Mouse (Mus musculus): ENCODE results near the gene Med16. TPM values are rescaled to one million over a fixed set of nuclear protein-coding genes. Genes with fewer than 3 reads are reported as not detected.

Med16 gene
- total RNA-seq, 1 experiment from 2014 or later: 19.3 TPM

DNA sequence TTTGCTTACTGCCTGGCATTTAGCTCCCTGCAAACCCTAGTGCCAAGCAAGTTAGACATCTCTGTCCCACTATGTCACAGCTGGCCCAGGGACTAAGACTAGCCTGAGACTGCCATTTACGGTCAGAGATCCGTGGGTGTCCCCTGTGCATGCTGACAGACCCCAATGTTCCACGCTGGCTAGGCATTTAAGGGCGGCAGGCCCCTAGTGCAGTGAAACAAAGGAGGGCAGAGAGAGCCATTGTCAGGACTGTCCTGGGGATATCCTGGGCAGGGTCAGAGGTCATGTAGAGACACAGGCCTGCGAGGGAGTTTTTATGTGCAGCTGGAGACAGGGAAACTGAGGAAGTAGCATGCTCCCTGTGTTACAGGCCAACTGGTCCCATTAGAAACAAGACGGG, 25.1 kb upstream of the Med16 start:
- ATAC-seq (replicated peaks; ENCODE audit: low read depth, poor library complexity, severe bottlenecking): no peak

DNA sequence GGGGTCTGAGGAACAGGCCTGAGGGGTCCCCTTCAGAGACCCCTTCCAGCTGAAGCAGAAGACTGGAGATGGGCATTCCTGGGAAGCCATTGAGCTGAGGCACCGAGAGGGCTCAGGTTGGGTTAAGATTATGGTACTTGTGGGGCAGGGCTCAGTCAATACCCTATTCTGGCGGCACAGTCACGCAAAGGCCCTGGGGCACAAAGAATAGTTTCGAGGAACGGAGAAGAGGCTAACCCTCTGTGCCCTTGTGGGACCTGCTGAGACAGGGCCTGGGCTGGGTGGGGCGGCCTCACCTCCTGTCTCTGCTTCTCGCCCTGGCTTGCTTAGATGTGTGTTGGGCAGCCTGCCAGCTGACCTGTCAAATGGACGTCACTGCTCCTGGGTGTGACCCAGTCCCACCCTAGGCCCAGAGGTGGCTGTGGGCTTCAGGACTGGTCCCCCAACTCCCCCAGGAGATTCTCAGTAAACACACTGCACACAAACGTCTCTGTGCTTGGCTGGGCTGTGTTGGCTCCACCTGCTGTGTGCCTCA, 24.5 kb upstream of the Med16 start:
- no peak for ATAC-seq (replicated peaks; ENCODE audit: low read depth, poor library complexity, severe bottlenecking)

DNA sequence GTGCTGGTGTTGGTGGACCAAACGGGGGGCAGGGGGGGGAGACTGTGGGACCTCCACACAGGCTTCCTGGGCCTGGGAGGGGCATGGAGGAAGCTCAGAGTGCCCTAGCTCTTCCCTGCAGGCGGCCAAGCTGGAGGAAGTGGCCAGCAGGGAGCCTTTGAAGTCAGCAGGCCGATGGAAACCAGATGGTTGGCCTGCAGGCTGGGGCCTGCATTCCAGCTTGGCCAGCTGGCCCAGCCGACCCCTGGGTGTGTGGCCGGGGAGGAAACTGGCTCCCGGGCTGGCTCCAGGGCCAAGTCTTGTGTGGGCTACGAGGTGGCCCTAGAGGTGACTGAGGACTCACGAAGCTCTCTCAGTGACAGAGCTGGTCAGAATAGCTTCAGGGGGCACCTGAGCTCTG, 24.0 kb upstream of the Med16 start:
- no peak for ATAC-seq (replicated peaks; ENCODE audit: low read depth, poor library complexity, severe bottlenecking)

DNA sequence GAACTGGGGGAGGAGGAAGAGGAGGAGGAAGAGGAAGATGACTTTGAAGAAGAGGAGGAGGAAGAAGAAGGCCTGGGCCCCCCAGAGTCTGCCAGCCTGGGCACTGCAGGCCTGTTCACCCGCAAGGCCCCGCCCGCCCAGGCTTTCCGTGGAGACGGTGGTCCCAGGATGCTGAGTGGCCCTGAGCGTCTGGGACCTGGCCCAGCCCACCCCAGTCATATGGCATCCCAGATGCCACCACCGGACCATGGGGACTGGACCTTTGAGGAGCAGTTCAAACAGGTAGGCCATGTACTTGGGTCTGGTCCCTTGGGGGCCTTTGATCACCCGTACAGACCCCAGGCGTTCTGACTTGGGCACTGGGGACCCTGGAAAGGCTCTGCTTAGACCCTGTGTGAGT, 23.1 kb upstream of the Med16 start:
- ATAC-seq (replicated peaks; ENCODE audit: low read depth, poor library complexity, severe bottlenecking): no peak

DNA sequence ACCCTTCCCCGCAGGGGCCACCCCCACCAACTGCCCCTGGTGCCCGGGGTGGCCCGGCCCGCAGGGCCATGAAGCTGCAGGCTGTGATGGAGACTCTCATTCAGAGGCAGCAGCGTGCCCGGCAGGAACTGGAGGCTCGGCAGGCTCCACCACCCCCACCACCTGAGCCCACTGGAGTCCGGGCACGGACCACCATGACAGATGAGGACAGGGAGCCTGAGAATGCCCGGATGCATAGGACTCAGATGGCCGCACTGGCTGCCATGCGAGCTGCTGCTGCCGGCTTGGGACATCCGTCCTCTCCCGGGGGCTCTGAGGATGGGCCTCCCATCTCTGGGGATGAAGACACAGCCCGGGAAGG, 22.1 kb upstream of the Med16 start:
- ATAC-seq (replicated peaks; ENCODE audit: low read depth, poor library complexity, severe bottlenecking): no peak

DNA sequence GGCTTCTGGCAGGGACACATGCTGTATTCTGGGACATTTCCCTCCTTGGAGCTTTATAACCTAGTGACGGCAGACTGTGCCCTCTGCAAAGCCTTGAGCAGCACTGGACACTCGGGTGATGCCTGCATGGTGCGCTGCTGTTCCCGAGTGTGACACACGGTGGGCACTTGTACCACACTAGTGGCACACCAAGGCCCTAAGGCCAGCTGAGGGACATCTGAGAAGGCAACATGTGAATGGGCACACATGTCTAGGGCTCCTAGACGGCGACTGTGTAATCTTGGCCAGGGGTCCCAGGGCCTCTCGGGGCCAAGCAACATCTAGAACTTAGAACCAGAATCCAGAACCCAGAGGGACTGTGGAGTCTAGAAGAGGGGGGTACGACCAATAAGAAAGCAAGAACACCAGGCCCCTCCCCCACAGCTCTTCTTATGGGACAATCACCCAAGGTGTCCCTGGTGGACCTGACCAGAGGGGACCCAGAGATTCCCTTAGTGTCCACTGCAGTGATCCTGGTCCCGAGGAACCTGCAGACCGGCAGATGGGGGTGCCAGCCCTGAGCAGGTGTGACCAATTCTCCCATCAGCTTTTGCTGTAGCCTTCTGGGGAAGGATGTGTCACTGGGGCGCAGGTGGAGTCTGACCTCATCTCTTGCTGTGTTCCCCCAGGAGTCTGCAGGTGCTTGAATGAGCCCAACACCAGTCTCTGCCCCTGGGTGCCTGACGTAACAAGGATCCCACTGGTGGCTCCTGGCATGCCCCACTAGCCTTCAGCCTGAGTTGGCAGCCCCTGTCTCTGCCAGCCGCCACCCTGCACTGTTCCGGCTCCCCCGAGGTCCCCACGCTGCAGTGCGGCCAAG, 21.5 kb upstream of the Med16 start:
- no peak for ATAC-seq (replicated peaks; ENCODE audit: low read depth, poor library complexity, severe bottlenecking)

DNA sequence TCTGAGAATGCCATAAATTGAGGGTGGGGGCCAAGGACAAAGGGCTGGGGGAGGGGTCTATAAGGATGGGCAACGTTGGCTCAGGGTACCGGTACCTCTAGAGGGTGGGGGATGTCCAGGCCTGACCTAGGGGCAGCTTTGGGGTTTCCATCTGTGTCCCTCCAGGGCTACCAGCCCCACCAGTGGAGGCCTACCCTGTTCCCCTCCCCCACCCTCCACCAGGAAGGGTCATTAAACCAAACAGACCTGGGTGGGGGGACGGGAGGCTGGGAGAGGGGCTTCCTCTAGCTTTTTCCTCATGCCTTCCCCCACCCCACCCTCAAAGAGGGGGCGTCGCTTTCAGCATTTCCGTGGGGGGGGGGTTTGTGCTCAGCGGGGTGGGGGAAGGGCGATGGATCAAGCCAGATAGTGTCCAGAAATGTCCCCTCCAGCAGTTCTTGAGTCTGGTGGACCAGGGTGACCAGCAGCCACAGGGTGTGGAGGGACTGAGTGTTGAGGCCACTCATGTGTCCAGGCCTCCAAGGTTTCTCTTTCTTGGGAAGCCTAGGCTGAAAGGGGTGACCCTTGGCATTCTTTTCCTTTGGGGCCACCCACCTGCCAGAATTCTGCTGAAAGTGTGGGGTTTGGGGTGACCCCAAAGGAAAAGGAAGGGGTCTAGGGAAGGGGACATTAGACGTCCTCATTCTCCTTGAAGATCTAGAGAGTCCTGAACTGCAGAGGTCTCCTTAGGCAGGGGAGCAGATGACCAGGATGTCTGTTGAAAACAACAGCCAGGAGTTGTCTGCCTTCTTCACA, 20.4 kb upstream of the Med16 start:
- ATAC-seq (replicated peaks; ENCODE audit: low read depth, poor library complexity, severe bottlenecking): no peak

DNA sequence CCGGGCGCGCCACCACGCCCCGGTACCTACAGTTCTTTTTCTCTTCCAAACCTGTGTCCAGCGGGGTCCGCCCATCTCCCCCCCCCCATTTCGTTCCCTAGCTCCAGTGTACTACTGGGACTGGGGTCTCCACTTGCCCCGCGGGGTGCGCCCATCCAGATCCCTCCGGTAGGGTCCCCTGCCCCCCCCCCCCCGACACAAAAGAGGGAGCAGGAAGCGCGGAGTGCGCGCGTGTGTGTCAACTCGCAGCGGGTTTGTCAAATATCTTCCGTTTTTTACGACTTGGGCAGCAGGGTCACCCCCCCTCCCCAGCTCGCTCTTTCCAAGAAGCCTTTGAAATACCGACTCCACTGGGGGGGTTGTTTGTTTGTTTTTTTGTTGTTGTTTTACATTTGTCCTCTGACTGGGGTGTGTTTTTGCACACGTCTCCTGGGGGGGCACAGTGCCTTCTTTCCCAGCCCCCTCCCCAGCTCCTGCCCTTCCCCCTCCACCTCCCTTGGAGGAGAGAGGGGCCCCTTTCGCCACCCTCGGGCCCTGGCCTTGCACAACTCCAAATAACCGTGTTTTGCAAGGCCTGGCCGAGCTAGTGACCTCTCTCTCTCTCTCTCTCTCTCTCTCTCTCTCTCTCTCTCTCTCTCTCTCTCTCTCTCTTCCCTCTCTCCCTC, 19.4 kb upstream of the Med16 start:
- ATAC-seq (replicated peaks; ENCODE audit: low read depth, poor library complexity, severe bottlenecking): 0 out of 2 replicates have a peak, but pooled peaks have one; percentile 12

DNA sequence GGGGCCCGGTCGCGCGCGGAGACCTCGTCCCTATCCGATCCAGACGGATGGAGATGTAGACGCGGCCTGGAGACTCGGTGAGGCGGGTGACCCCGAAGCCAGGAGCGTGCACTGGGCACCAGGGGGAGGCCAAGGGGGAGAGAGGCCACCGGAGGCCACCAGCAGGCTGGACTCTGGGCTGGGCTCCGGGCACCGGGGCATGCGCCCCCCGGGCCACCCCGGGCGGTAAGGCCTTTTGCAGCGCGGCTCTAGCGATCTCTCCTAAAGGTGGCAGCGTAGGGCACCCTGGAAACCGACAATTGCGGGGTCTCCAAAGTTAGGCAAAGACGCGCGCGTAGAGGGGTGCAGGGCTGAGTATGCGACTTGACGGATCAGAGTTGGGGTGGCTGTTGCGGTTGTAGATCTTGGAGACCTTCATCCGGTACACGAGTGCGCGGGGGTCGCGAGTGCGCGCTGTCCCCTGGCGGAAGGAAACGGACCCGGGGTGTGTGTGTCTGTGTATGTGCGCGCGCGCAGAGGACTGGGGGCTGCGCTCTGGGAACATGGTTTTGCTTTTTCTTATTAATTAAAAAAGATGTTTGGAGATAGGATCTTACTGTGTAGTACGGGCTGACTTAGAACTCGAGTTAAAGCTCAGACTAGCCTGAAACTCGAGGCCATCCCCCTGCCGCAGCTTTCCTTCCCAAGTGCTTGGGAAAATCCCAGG, 18.8 kb upstream of the Med16 start:
- peak; percentile 26 for ATAC-seq (replicated peaks; ENCODE audit: low read depth, poor library complexity, severe bottlenecking)

DNA sequence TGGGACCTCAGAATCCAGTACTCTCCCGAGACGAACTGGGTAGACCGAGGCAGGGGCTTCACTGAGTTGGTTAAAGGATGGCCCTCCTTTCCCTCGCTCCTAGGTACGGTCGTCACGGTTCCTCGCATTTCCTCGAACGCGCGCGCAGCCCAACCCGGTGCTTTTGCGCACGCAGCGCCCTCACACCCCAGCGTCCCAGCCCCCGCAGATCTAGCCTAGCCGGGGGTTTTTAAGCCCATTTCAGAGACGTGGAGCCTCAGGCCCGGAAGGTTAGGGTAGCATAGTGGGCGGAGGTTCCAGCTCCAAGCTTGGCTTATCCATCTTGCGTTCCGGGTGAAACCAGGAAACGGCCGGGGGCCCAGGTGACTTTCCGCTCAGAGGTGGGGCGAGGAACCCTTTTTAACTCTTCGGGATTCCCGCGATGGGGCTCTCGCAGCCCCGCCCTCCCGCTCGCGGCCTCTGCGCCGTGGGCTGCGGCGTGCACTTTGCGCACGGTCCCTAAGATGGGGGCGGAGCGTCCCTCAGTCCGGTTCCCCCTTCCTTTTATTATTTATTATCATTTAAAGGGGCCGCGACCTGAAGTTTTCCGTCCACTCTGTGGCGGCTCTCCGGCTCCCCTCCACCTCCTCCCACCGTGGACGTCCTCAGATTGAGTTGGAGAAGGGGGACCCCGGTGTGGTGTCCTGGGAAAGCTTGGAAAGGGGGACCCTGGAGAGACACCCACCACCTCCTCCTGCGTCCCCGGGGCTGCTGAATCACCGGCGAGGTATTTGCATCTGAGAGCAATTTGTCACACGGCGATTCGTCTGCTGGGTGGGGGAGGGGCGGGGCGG, 18.0 kb upstream of the Med16 start, which contains the start of gene Arid3a:
Arid3a (plus strand) TSS at position 553 of the 833 bp plus-strand sequence.
- ATAC-seq (replicated peaks; ENCODE audit: low read depth, poor library complexity, severe bottlenecking): peak; percentile 61

DNA sequence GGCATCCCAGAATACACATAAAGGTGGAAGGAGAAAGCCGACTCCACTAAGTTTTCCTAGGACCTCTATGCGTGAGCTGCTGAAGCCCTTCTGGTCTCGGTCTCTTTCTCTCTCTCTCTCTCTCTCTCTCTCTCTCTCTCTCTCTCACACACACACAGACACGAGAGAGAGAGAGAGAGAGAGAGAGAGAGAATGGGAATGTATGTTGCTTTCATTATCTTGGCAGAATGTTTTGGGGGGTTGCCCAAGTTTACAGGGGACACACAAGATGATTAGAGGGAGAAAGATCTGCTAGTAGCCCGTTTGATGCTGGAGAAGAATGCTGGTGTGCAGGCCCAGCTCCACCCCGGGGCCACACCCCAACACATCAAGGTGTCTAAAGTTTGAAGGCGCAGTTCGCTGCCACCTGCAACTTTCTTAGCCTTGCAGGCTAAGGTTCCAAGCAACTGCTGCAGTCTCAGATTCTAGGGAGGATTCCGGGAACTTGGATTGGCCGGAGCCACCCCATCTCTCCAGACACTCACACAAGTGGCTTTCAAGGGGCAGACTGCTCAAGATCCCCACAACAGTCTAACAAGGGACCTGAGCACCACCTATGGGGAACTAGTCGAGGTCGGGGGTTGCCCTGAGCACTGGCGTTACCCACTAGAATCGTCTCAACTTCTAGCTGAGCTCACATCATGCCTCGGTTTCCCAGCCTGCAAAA, 17.2 kb upstream of the Med16 start:
- no peak for ATAC-seq (replicated peaks; ENCODE audit: low read depth, poor library complexity, severe bottlenecking)

DNA sequence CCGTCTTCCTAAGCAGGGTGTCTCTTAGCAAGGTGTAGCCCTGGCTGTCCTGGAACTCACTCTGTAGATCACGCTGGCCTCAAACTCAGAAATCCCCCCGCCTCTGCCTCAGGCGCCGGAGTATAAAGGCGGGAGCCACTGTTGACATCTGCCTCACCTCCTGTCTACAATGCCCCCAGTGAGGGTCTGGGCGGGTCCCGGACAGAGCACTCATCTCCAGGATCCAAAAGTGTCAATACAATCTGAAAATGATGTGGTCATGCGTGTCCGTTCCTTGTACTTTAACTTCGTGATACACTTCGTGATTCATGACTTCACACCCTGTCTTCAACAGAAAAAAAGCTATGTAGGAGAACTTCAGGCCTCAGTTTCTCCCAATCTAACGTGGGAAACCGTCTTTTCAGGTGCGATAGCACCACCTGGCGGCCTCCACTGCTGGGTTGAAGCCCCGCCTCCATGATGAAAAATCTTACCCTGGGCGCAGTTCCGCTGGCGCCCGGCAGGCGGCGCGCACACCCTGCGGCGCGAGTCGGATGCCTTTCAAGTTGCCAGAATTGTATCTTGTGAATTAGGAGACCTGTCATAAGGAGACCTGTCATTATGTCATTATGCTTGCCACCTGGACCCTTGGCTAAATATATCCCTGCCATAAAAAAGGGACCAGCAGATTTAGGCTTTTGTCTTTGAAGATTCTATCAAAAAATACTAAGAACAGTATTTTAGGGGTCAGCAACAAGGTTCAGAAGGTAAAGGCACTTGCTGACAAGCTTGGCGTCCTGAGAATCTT, 16.5 kb upstream of the Med16 start:
- ATAC-seq (replicated peaks; ENCODE audit: low read depth, poor library complexity, severe bottlenecking): peak; percentile 45

DNA sequence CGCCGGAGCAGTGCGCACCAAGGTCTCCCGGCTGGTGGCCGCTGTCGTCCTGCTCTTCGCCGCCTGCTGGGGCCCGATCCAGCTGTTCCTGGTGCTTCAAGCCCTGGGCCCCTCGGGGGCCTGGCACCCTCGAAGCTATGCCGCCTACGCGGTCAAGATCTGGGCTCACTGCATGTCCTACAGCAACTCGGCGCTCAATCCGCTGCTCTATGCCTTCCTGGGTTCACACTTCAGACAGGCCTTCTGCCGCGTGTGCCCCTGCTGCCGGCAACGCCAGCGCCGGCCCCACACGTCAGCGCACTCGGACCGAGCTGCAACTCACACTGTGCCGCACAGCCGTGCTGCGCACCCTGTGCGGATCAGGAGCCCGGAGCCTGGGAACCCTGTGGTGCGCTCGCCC, 12.8 kb upstream of the Med16 start:
- ATAC-seq (replicated peaks; ENCODE audit: low read depth, poor library complexity, severe bottlenecking): no peak

DNA sequence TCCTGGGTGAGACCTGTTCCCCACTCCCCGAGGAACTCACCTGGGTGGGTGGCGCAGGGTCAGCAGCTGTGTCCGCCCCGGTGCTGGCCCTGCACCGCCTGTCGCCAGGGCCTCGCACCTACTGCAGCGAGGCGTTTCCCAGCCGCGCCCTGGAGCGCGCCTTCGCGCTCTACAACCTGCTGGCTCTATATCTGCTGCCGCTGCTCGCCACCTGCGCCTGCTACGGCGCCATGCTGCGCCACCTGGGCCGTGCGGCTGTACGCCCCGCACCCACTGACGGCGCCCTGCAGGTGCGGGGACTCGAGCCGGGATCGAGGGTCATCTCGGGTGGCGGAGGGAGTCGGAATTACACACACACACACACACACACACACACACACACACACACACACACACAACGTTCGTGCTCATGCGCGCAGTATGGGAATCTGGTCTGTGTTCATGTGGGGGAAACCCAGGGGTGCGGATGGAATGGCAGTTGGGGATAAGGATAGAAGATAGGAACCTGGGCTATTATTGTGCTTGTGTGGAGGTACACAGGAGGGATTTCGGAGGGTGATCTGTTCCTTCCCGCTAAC, 12.3 kb upstream of the Med16 start, which contains the start of gene R3hdm4:
R3hdm4 (minus strand) TSS at position 251 of the 578 bp plus-strand sequence.
- ATAC-seq (replicated peaks; ENCODE audit: low read depth, poor library complexity, severe bottlenecking): no peak

DNA sequence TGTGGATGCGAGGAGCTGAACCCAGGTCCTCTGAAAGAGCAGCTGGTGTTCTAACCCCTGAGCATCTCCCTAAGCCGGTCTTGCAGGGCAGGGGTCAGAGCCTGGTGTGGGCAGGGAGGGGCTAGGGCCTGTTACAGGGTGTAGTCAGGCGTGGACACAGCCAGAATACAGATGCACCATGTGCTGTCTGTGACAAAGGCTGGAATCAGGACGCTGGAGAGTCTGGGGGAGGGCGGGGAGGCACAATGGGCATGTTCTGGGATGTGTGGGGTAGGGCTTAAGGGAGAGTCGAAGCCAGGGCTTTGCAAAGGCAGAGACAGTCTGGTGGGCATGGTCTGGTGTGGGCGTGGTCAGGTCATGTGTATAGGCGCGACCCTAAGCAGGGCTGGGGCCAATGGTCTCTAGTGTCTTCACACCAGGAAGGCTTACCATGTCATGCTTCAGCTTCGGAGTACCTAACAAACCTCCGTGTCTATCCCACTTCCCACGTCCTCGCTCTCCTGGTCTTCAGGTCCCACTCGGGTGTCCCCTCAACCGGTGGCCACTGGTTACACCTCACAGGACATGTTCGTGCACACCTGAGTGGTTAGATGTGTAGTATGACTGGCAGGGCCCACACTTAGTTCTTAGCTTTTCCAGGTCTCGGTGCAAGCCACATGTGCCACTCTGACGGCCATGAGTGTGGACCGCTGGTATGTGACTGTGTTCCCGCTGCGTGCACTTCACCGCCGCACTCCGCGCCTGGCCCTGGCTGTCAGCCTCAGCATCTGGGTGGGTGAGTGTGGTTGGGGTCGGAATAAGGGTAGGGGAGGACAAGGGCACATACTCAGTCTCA, 11.6 kb upstream of the Med16 start:
- no peak for ATAC-seq (replicated peaks; ENCODE audit: low read depth, poor library complexity, severe bottlenecking)

DNA sequence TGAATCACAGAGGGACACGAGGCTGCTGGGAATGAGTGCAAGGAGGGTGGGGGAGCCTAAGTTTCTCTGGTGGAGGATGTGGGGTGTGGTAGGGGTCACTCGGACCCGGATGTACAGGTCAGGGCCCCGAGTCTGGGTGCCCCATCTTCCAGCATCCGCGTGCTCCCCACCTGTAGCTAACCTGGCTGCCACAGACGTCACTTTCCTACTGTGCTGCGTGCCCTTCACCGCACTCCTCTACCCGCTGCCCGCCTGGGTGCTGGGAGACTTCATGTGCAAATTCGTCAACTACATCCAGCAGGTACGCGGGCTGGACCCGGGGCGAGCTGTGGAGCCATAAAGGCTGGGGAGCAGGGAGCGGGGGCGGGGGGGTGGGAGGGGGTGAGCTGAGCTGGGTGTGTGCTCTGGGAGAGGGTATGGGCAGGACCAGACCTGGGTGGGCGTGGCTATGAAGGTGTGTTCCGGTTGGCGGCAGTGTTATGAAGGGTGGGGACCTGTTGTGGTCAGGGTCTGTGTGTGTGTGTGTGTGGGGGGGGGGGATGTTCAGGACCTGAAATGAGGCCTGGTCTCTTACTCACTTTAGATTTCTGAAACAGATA, 10.6 kb upstream of the Med16 start:
- ATAC-seq (replicated peaks; ENCODE audit: low read depth, poor library complexity, severe bottlenecking): no peak

Data from common myeloid progenitor, adult 5-6 weeks (primary cell).